11 mouse cellular contexts compared by ENCODE assay signal in genomic region chr4:95378645-95379044, GRCm38 (mm10).
DNase-seq lines count a peak whose midpoint lies in the region; ATAC-seq and TF ChIP-seq lines count a peak whose summit lies in the region.
"Had no signal": no experiment of that assay in that cellular context is flagged by ENCODE, and none has a peak within 500 bp of the region (broad histone marks: within the 10 kb centered on the region; RNA-seq: fewer than 3 reads in every experiment).

No protein-coding gene starts in this region.

- peaks cover 6% of the 10 kb centered on the region; the same call in 1 of the 2 replicates for H3K4me1 ChIP-seq in liver, postnatal 0 days (ENCODE audit: insufficient read depth)
- H3K4me1 ChIP-seq: forebrain, embryonic 13.5 days had no signal

- no peak overlapping the region for H3K9ac ChIP-seq in liver, postnatal 0 days (replicated peaks)
- H3K9ac ChIP-seq: forebrain, embryonic 13.5 days; hindbrain, embryonic 12.5 days had no signal

- TF ChIP-seq EP300 in liver, postnatal 0 days (IDR thresholded peaks at IDR 0.05; ENCODE audit: low read depth), result no peak

- peak; percentile 40 for ATAC-seq in liver, postnatal 0 days
- ATAC-seq: forebrain, embryonic 13.5 days had no signal

- no peaks in the 10 kb centered on the region for H3K9me3 ChIP-seq in liver, postnatal 0 days (ENCODE audit: low read length)
- H3K9me3 ChIP-seq: forebrain, embryonic 13.5 days; hindbrain, embryonic 12.5 days had no signal

- intact Hi-C loops in gastrocnemius, postnatal 14 days (cut with DNase I; ENCODE audit: low total_unique reads), result no loop called here

- H3K4me2 ChIP-seq in liver, postnatal 0 days (ENCODE audit: low read depth, low read length), result no peak overlapping the region
- H3K4me2 ChIP-seq: forebrain, embryonic 13.5 days; hindbrain, embryonic 12.5 days had no signal

- no peak overlapping the region for H3K27ac ChIP-seq in liver, postnatal 0 days (ENCODE audit: low read depth)
- H3K27ac ChIP-seq: forebrain, embryonic 13.5 days; hindbrain, embryonic 12.5 days had no signal

- DNase-seq in gastrocnemius, adult 18-20 months (ENCODE audit: low spot score), result peak; percentile 62
- DNase-seq in gastrocnemius, postnatal 14 days, result no peak
- DNase-seq in liver, postnatal 0 days, result no peak
- DNase-seq in liver, result no peak
- peak; percentile 32 for DNase-seq in brain, adult 2 months (ENCODE audit: low read depth, low spot score)
- DNase-seq in layer of hippocampus, postnatal 14 days (ENCODE audit: low spot score in 2 of 2), result peak; percentile 36 to 60
- DNase-seq in right cerebral cortex, adult 18-20 months, result no peak
- no peak for DNase-seq in thymus, postnatal 36 days
- DNase-seq: kidney, postnatal 14 days had no signal

- no peaks in the 10 kb centered on the region for H3K27me3 ChIP-seq in liver, postnatal 0 days (ENCODE audit: insufficient read depth, low read length)
- H3K27me3 ChIP-seq: forebrain, embryonic 13.5 days; hindbrain, embryonic 12.5 days had no signal

- no peak for TF ChIP-seq CTCF in liver, postnatal 0 days (IDR thresholded peaks at IDR 0.05; ENCODE audit: low read depth)

- WGBS in liver, postnatal 0 days (ENCODE audit: insufficient replicate concordance), result 71% methylated on average over 3 of the region's 3 CpGs

- no peaks in the 10 kb centered on the region for H3K36me3 ChIP-seq in liver, postnatal 0 days (replicated peaks; ENCODE audit: insufficient read depth, low read length)
- H3K36me3 ChIP-seq: hindbrain, embryonic 12.5 days had no signal

- H3K4me3 ChIP-seq in liver, postnatal 0 days (ENCODE audit: low read depth, low read length), result no peak overlapping the region
- H3K4me3 ChIP-seq: forebrain, embryonic 13.5 days; hindbrain, embryonic 12.5 days had no signal

Comparison
In these comparisons a context has a peak if more than half of its experiments do, and no peak if none do; other contexts are left out.
1. DNase-seq: peak in gastrocnemius, adult 18-20 months (single experiment), brain, adult 2 months (single experiment) and layer of hippocampus, postnatal 14 days (2 of 2); none in gastrocnemius, postnatal 14 days (single experiment), liver, postnatal 0 days (single experiment), liver (single experiment), right cerebral cortex, adult 18-20 months (single experiment) and thymus, postnatal 36 days (0 of 2).